Mouse (Mus musculus) CH12.LX (cell line): ENCODE measurements around the gene Rrbp1.

Experiments used
- CHD2 ChIP-seq: IDR thresholded peaks from 2 replicates; pipeline ENCODE4 v1.6.1; 2011; ENCODE audit warnings: low read length, improper control_type of control experiment
- CTCF ChIP-seq, 2 experiments: IDR thresholded peaks in 1 of 2; conservative IDR thresholded peaks in 1 of 2; 2 replicates each; pipeline ENCODE4 v1.5.1; 2011 to 2012; ENCODE audit warnings: low read depth in 2 of 2, low read length in 2 of 2, improper control_type of control experiment in 1 of 2, inconsistent platforms in 1 of 2, mild to moderate bottlenecking in 1 of 2, moderate library complexity in 1 of 2
- E2F4 ChIP-seq: IDR thresholded peaks from 2 replicates; pipeline ENCODE4 v1.6.1; 2011; ENCODE audit warnings: low read depth, low read length, improper control_type of control experiment; ENCODE audit not compliant: insufficient replicate concordance
- TCF12 ChIP-seq: IDR thresholded peaks from 2 replicates; pipeline ENCODE4 v1.6.1; 2014; ENCODE audit warnings: low read depth, mild to moderate bottlenecking, inconsistent platforms, low read length, improper control_type of control experiment

DNA sequence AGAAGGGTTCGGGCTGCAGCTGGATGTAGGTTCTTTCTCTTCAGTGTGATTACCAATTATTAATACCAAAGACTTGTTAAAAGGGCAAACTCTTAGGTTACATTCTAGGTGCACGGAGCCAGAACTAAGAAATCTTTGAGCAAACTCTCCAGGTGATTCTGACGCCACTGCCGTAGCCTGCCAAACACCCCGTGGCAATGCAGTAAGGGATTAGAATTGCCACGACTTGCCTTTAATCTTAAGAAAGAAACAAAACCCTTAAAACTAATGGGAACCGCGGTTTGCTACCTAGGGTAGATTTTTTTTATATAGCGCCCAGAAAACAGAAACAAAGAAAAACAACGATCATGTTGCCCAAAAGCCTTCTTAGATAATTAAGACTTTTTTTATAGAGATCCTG, 96.8 kb downstream of the Rrbp1 start:
- no peak for TF ChIP-seq CTCF (conservative IDR thresholded peaks at IDR 0.05 in 1 of 2, IDR thresholded peaks at IDR 0.05 in 1 of 2; ENCODE audit: low read depth in 2 of 2, low read length in 2 of 2)
- TF ChIP-seq TCF12 = no peak
- no peak for TF ChIP-seq E2F4
- TF ChIP-seq CHD2 = no peak
